Mouse (Mus musculus) MEL (cell line): ENCODE measurements at regions not wholly inside any gene's neighbourhood (a gene's known extent, or its start where the extent isn't known, plus 50 kb on each side); places are given as distances from the start of the nearest gene placed in this dataset.

ENCODE experiments used
- DNase-seq: peaks from one replicate; pipeline ENCODE4 v3.0.0; 2011; ENCODE audit warnings: low read depth, low spot score
- H3K27ac ChIP-seq: 2 replicates; pipeline ENCODE4 v1.5.1; 2012; ENCODE audit warnings: low read depth, mild to moderate bottlenecking, control low read depth, low read length, moderate library complexity; ENCODE audit not compliant: control insufficient read depth
- H3K27me3 ChIP-seq, 2 experiments: fragments of 150-350 bp in 1 of 2; sonication (generic) in 1 of 2; 2 replicates each; pipeline ENCODE4 v1.6.1; 2012; ENCODE audit warnings: low read length in 2 of 2, mild to moderate bottlenecking in 2 of 2, improper control_type of control experiment in 1 of 2, moderate library complexity in 1 of 2; ENCODE audit not compliant: insufficient read depth in 2 of 2, control insufficient read depth in 1 of 2
- H3K36me3 ChIP-seq, 2 experiments: 2 replicates each; pipeline ENCODE4 v1.6.1; 2012 to 2014; ENCODE audit warnings: low read length in 2 of 2, improper control_type of control experiment in 1 of 2, inconsistent platforms in 1 of 2, mild to moderate bottlenecking in 1 of 2; ENCODE audit not compliant: insufficient read depth in 2 of 2, control insufficient read depth in 1 of 2
- H3K4me1 ChIP-seq, 2 experiments: fragments of 150-350 bp in 1 of 2; sonication (generic) in 1 of 2; 2 replicates each; pipeline ENCODE4 v1.6.1; 2012; ENCODE audit warnings: low read length in 2 of 2, improper control_type of control experiment in 1 of 2, mild to moderate bottlenecking in 1 of 2; ENCODE audit not compliant: insufficient read depth in 2 of 2, control insufficient read depth in 1 of 2
- H3K4me3 ChIP-seq, 2 experiments: fragments of 150-350 bp in 1 of 2; sonication (generic) in 1 of 2; 2 replicates each; pipeline ENCODE4 v1.5.1; 2012; ENCODE audit warnings: low read depth in 2 of 2, low read length in 2 of 2, mild to moderate bottlenecking in 2 of 2, moderate library complexity in 2 of 2, control low read depth in 1 of 2, improper control_type of control experiment in 1 of 2; ENCODE audit not compliant: control insufficient read depth in 1 of 2, insufficient read depth in 1 of 2
- H3K79me2 ChIP-seq: 2 replicates; pipeline ENCODE4 v1.6.1; 2012; ENCODE audit warnings: mild to moderate bottlenecking, low read length, moderate library complexity; ENCODE audit not compliant: control insufficient read depth, poor library complexity, insufficient read depth
- H3K9ac ChIP-seq: 2 replicates; pipeline ENCODE4 v1.6.1; 2012; ENCODE audit warnings: low read depth, mild to moderate bottlenecking, control low read depth, low read length, moderate library complexity; ENCODE audit not compliant: control insufficient read depth, poor library complexity, severe bottlenecking
- H3K9me3 ChIP-seq: fragments of 150-350 bp; sonication (generic); replicated peaks from 2 replicates; pipeline ENCODE4 v1.6.1; 2012; ENCODE audit warnings: mild to moderate bottlenecking, low read length, improper control_type of control experiment, moderate library complexity; ENCODE audit not compliant: insufficient read depth
- CHD1 ChIP-seq: IDR thresholded peaks from 2 replicates; pipeline ENCODE4 v1.6.1; 2012; ENCODE audit warnings: low read depth, mild to moderate bottlenecking, inconsistent platforms, low read length, improper control_type of control experiment
- CHD2 ChIP-seq: IDR thresholded peaks from 2 replicates; pipeline ENCODE4 v1.6.1; 2011; ENCODE audit warnings: low read length, improper control_type of control experiment
- EP300 ChIP-seq, 2 experiments: IDR thresholded peaks; 2 replicates each; pipeline ENCODE4 v1.6.1; 2011; ENCODE audit warnings: improper control_type of control experiment in 2 of 2, low read length in 2 of 2, low read depth in 1 of 2, mild to moderate bottlenecking in 1 of 2
- ETS1 ChIP-seq: IDR thresholded peaks from 2 replicates; pipeline ENCODE4 v1.6.1; 2012; ENCODE audit warnings: low read depth, mild to moderate bottlenecking, inconsistent platforms, low read length, improper control_type of control experiment, moderate library complexity
- HCFC1 ChIP-seq: IDR thresholded peaks from 2 replicates; pipeline ENCODE4 v1.6.1; 2012; ENCODE audit warnings: low read depth, mild to moderate bottlenecking, inconsistent platforms, low read length, improper control_type of control experiment, moderate library complexity
- KAT2A ChIP-seq: conservative IDR thresholded peaks from 2 replicates; pipeline ENCODE4 v1.6.1; 2012; ENCODE audit warnings: low read depth, low read length, improper control_type of control experiment, inconsistent platforms
- MAX ChIP-seq: IDR thresholded peaks from 2 replicates; pipeline ENCODE4 v1.6.1; 2011; ENCODE audit warnings: low read length, improper control_type of control experiment
- MAZ ChIP-seq: IDR thresholded peaks from 2 replicates; pipeline ENCODE4 v1.6.1; 2012; ENCODE audit warnings: low read depth, mild to moderate bottlenecking, inconsistent platforms, low read length, improper control_type of control experiment
- MEF2A ChIP-seq: IDR thresholded peaks from 2 replicates; pipeline ENCODE4 v1.6.1; 2014; ENCODE audit warnings: low read depth, mild to moderate bottlenecking, inconsistent platforms, low read length, improper control_type of control experiment; ENCODE audit not compliant: poor library complexity, insufficient replicate concordance, severe bottlenecking; ENCODE audit errors: extremely low read depth
- MXI1 ChIP-seq: IDR thresholded peaks from 2 replicates; pipeline ENCODE4 v1.6.1; 2011; ENCODE audit warnings: mild to moderate bottlenecking, low read depth, low read length, improper control_type of control experiment
- MYC ChIP-seq: IDR thresholded peaks from 2 replicates; pipeline ENCODE4 v1.6.1; 2011; ENCODE audit warnings: low read depth, mild to moderate bottlenecking, low read length, improper control_type of control experiment, moderate library complexity
- POLR2A ChIP-seq, 2 experiments: IDR thresholded peaks; 2 replicates each; pipeline ENCODE4 v1.6.1; 2011 to 2012; ENCODE audit warnings: low read length in 2 of 2, mild to moderate bottlenecking in 2 of 2, control low read depth in 1 of 2, improper control_type of control experiment in 1 of 2, low read depth in 1 of 2, moderate library complexity in 1 of 2; ENCODE audit not compliant: control insufficient read depth in 1 of 2, insufficient read depth in 1 of 2, poor library complexity in 1 of 2
- SIN3A ChIP-seq: IDR thresholded peaks from 2 replicates; pipeline ENCODE4 v1.6.1; 2012; ENCODE audit warnings: low read length, improper control_type of control experiment, inconsistent platforms
- SMC3 ChIP-seq: IDR thresholded peaks from 2 replicates; pipeline ENCODE4 v1.6.1; 2011; ENCODE audit warnings: low read depth, low read length, improper control_type of control experiment
- UBTF ChIP-seq: IDR thresholded peaks from 2 replicates; pipeline ENCODE4 v1.6.1; 2012; ENCODE audit warnings: low read depth, mild to moderate bottlenecking, inconsistent platforms, low read length, improper control_type of control experiment, moderate library complexity, borderline replicate concordance; ENCODE audit not compliant: insufficient read depth
- USF1 ChIP-seq: IDR thresholded peaks from 2 replicates; pipeline ENCODE4 v1.6.1; 2014; ENCODE audit warnings: low read depth, mild to moderate bottlenecking, inconsistent platforms, low read length, improper control_type of control experiment, moderate library complexity

DNA sequence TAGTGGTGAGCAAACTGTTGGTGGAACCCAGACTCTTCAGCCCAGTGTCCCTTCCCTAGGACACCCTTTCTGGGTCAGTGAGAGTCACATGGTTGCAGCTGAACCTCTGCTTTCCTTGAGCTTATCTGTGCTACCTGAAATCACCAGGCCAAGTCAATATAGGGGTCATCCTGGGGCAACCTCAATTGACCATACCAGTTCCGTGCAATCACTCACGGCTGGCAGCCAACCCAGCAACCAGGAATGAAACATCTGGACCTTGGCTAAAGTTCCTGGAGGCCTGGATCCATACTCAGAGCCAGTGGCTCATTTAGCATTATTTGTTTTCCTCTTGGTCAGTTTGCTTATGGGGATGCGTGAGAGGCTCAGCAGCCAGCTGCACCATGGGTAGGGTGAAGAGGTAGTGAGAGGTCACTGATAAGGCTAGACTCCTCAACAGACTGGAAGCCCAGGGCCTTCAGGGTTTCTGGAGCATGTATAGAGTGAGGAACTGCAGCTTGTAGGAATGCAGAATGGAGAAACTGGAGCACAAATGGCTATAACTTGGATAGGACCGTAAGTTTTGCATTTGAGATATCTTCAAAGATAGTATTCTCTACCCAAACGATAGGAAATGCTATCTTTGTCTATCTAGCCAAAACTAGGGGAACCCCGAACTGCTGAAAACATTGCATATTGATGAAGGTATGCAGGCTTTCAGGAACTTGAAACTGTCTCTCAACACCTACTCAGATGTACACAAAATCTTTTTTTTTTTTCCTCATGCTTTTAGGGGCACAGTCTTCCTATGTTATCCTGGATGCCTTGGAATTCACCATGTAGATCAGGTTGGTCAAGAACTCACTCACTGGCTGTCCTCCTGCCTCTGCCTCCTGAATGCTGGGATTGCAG is 56.4 kb upstream of the Atxn1 start (continued):
- TF ChIP-seq KAT2A (no peak), SMC3 (no peak)
- TF ChIP-seq, all 39 proteins: peak for 0

DNA sequence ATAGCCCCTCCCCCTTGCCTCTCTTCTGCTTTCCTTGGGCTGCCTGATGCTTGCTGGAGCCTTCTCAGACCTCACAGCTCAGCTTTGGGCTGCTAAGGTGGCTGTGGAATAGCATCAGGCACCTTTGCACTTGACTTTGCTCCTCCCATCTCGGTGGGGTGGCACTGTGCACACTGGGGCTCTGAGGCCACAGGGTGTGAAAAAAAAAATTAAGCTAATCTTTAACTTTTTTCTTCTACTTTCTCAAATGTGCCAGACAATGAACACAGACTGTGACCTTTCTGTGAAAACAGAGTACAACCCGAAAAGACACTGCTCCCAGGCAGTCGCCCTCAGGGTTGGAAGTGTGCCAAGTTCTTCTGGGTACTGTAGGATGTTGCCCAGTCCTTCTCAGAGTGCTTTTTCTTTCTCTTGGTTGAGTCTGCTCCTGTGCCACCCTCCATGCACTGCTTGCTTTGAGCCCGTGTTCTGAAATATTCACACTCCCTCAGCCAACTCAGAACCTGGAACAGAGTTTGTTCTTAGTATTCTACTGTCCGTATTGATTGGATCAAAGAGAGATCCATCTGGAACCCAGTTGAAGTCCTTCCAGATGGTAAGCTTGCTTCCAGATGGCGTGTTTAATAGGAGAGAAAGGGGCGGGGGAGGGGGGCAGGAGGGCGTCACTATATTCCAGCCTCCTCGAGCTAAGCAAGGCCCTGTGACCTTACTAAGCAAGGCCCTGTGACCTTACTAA is 54.8 kb upstream of the Atxn1 start:
- TF ChIP-seq CHD1 (no peak), CHD2 (no peak), HCFC1 (no peak), UBTF (no peak)
- no peak overlapping the region for H3K9ac ChIP-seq
- no peak overlapping the region for H3K4me3 ChIP-seq
- no peak overlapping the region for H3K27ac ChIP-seq
- H3K9me3 ChIP-seq: no peaks in the 10 kb centered on the region
- DNase-seq: peak; percentile 81
- H3K79me2 ChIP-seq: no peaks in the 10 kb centered on the region
- H3K27me3 ChIP-seq: no peaks in the 10 kb centered on the region
- peaks cover 0 to 13% of the 10 kb centered on the region in 2 experiments; a peak in 2 of 4 replicates for H3K36me3 ChIP-seq
- H3K4me1 ChIP-seq: peaks cover 6 to 36% of the 10 kb centered on the region in 2 experiments; a peak in 3 of 4 replicates

DNA sequence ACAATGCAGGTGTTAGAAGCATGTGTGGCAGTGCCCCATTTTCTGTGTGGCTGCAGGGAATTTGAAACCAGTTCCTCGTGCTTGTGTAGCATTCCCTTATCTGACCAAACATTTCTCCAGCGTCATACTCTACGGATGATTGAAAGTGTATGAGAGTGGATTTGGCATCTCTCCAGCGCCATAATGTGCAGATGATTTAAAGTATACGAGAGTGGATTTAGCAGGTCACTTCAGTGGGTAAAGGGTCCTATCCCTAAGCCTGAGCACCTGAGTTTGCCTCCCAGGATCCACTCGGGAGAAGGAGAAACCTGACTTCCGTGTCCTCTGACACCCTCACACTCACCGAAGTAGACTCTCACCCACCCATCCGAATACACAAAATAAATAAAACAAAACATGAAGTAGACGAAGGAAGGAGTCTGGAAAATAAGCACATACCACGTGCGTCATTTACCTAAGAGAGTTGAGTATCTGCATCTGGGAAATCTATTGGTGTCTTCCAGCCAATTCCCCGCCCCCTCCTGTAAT is 54.2 kb upstream of the Atxn1 start:
- Histone ChIP-seq H3K79me2 (no peaks in the 10 kb centered on the region), H3K9me3 (no peaks in the 10 kb centered on the region), H3K36me3 (peaks cover 0 to 13% of the 10 kb centered on the region in 2 experiments; a peak in 2 of 4 replicates), H3K27me3 (no peaks in the 10 kb centered on the region), H3K27ac (no peak overlapping the region), H3K9ac (peak overlapping the region; percentile 0; the same call in 1 of the 2 replicates), H3K4me3 (peak overlapping the region; percentile 25 to 46), H3K4me1 (peaks cover 6 to 31% of the 10 kb centered on the region in 2 experiments; a peak in 3 of 4 replicates)
- DNase-seq: peak; percentile 57
- TF ChIP-seq EP300 (IDR thresholded peaks at IDR 0.05; ENCODE audit: low read depth in 1 of 2, low read length in 2 of 2) (0 out of 4 replicates have a peak, but pooled peaks of 1 of the 2 experiments have one; percentile 3), MXI1 (peak; percentile 62), SIN3A (peak; percentile 53), MAX (peak; percentile 84), ETS1 (peak; percentile 32; the same call in 1 of the 2 replicates), MYC (0 out of 2 replicates have a peak, but pooled peaks have one; percentile 23), MEF2A (no peak), POLR2A (IDR thresholded peaks at IDR 0.05; ENCODE audit: control insufficient read depth in 1 of 2, insufficient read depth in 1 of 2, low read depth in 1 of 2, low read length in 2 of 2, poor library complexity in 1 of 2) (no peak), USF1 (peak; percentile 43; the same call in 1 of the 2 replicates), CHD1 (no peak), MAZ (0 out of 2 replicates have a peak, but pooled peaks have one; percentile 31)
